Mouse (Mus musculus): ENCODE data around the gene Prkg1. TPM values are rescaled to one million over a fixed set of nuclear protein-coding genes. Genes with fewer than 3 reads are reported as not detected.

Prkg1 gene
- polyA plus RNA-seq, 1 experiment from 2014 or later: 16.8 TPM

- H3K27me3 ChIP-seq: no peaks in the 10 kb centered on the region
- 87% methylated on average over 2 of the region's 2 CpGs for WGBS
- no peak for ATAC-seq (ENCODE audit: insufficient number of reproducible peaks, insufficient read depth, low FRiP score, low TSS enrichment)
Measured at GRCm38 (mm10) chr19:31505041-31505440, 259.8 kb downstream of the Prkg1 start.

GRCm38 (mm10) chr19:31497386-31497785 is 267.4 kb downstream of the Prkg1 start:
- H3K27me3 ChIP-seq: no peaks in the 10 kb centered on the region
- 90% methylated on average over 4 of the region's 4 CpGs for WGBS

More at GRCm38 (mm10) chr19:31505041-31505440, 259.8 kb downstream of the Prkg1 start:
- no peaks in the 10 kb centered on the region for H3K36me3 ChIP-seq
- no peak overlapping the region for H3K27ac ChIP-seq
- H3K9ac ChIP-seq: no peak overlapping the region
- H3K4me3 ChIP-seq: no peak overlapping the region
- peaks cover 12% of the 10 kb centered on the region; the same call in 1 of the 2 replicates for H3K4me1 ChIP-seq
- H3K9me3 ChIP-seq: no peaks in the 10 kb centered on the region
- H3K4me2 ChIP-seq (replicated peaks): no peak overlapping the region

GRCm38 (mm10) chr19:31489606-31490005 is 275.2 kb downstream of the Prkg1 start:
- H3K9ac ChIP-seq: no peak overlapping the region
- no peak overlapping the region for H3K4me3 ChIP-seq
- no peak overlapping the region for H3K27ac ChIP-seq
- H3K4me1 ChIP-seq: no peaks in the 10 kb centered on the region
- 69% methylated on average over 4 of the region's 4 CpGs for WGBS
- ATAC-seq (ENCODE audit: insufficient number of reproducible peaks, insufficient read depth, low FRiP score, low TSS enrichment): no peak
- H3K27me3 ChIP-seq: no peaks in the 10 kb centered on the region
- no peak overlapping the region for H3K4me2 ChIP-seq (replicated peaks)
- H3K36me3 ChIP-seq: no peaks in the 10 kb centered on the region
- H3K9me3 ChIP-seq: no peaks in the 10 kb centered on the region

More at GRCm38 (mm10) chr19:31497386-31497785, 267.4 kb downstream of the Prkg1 start:
- Histone ChIP-seq H3K9me3 (no peaks in the 10 kb centered on the region), H3K4me2 (replicated peaks) (no peak overlapping the region), H3K4me1 (no peaks in the 10 kb centered on the region), H3K27ac (no peak overlapping the region), H3K4me3 (no peak overlapping the region), H3K36me3 (no peaks in the 10 kb centered on the region), H3K9ac (no peak overlapping the region)
- no peak for ATAC-seq (ENCODE audit: insufficient number of reproducible peaks, insufficient read depth, low FRiP score, low TSS enrichment)

GRCm38 (mm10) chr19:31471766-31472165 is 293.1 kb downstream of the Prkg1 start:
- 16% methylated on average over 1 of the region's 1 CpGs for WGBS
- H3K4me1 ChIP-seq: no peaks in the 10 kb centered on the region
- no peak; the same call in 1 of the 2 replicates for ATAC-seq (ENCODE audit: insufficient number of reproducible peaks, insufficient read depth, low FRiP score, low TSS enrichment)

DNA sequence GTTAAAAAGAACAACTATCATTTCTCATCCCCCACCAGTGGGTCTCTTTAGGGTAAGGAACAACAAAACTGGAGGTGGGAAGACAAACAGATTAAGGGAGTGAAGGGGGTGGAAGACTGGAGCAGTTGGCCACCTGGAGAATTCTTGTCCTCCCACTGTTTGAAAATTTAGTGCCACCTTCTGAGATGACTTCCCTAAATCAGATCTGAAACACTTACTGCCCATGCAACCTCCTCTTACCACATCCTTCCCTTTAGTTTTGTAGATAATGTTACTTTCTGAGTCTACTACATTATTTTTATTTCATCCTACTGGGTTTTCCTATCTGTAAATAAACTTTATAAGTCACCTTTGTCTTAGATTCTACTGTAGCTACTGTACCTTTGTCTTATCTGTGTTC is 304.6 kb downstream of the Prkg1 start:
- no peak overlapping the region for H3K27ac ChIP-seq
- no peak overlapping the region for H3K4me2 ChIP-seq (replicated peaks)
- H3K36me3 ChIP-seq: no peaks in the 10 kb centered on the region
- H3K4me3 ChIP-seq: no peak overlapping the region
- no peak for ATAC-seq (ENCODE audit: insufficient number of reproducible peaks, insufficient read depth, low FRiP score, low TSS enrichment)
- no peaks in the 10 kb centered on the region for H3K9me3 ChIP-seq
- no peaks in the 10 kb centered on the region for H3K27me3 ChIP-seq
- H3K9ac ChIP-seq: no peak overlapping the region
- no peaks in the 10 kb centered on the region for H3K4me1 ChIP-seq

More at GRCm38 (mm10) chr19:31471766-31472165, 293.1 kb downstream of the Prkg1 start:
- no peak overlapping the region for H3K4me3 ChIP-seq
- H3K4me2 ChIP-seq (replicated peaks): no peak overlapping the region
- no peak overlapping the region for H3K27ac ChIP-seq
- H3K9me3 ChIP-seq: no peaks in the 10 kb centered on the region
- no peaks in the 10 kb centered on the region for H3K36me3 ChIP-seq
- H3K27me3 ChIP-seq: no peaks in the 10 kb centered on the region
- no peak overlapping the region for H3K9ac ChIP-seq

- no peak overlapping the region for H3K4me2 ChIP-seq (replicated peaks)
- H3K9me3 ChIP-seq: no peaks in the 10 kb centered on the region
- no peaks in the 10 kb centered on the region for H3K4me1 ChIP-seq
- H3K27me3 ChIP-seq: no peaks in the 10 kb centered on the region
- no peak overlapping the region for H3K27ac ChIP-seq
- H3K4me3 ChIP-seq: no peak overlapping the region
- H3K36me3 ChIP-seq: no peaks in the 10 kb centered on the region
- WGBS: 47% methylated on average over 1 of the region's 1 CpGs
- H3K9ac ChIP-seq: no peak overlapping the region
- no peak for ATAC-seq (ENCODE audit: insufficient number of reproducible peaks, insufficient read depth, low FRiP score, low TSS enrichment)
Measured at GRCm38 (mm10) chr19:31444101-31444500, 320.7 kb downstream of the Prkg1 start.

GRCm38 (mm10) chr19:31442311-31442710 is 322.5 kb downstream of the Prkg1 start:
- Histone ChIP-seq H3K4me3 (no peak overlapping the region), H3K4me2 (replicated peaks) (no peak overlapping the region), H3K9ac (no peak overlapping the region), H3K9me3 (no peaks in the 10 kb centered on the region), H3K36me3 (no peaks in the 10 kb centered on the region), H3K27ac (no peak overlapping the region), H3K4me1 (no peaks in the 10 kb centered on the region), H3K27me3 (no peaks in the 10 kb centered on the region)
- WGBS: 75% methylated on average over 3 of the region's 3 CpGs
- ATAC-seq (ENCODE audit: insufficient number of reproducible peaks, insufficient read depth, low FRiP score, low TSS enrichment): no peak

DNA sequence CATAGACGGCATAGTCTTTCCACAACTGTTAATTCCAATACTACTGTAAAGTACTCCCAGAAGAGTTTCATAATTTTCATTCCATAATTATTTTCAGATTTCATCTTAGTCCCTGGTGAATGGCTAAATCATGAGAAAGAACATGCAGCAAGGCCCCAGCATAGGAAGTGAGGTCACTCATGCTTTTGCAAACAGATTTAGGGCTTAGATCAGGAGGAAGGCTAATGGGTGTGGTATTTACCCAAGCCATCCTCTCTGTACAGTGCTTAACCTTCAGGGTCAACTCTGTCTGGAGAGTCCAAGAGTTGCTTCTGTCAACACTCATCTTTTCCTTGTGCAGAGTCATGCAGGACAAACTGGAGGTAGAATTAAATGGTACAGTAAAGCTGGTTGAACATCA is 331.4 kb downstream of the Prkg1 start:
- no peaks in the 10 kb centered on the region for H3K27me3 ChIP-seq
- H3K9me3 ChIP-seq: no peaks in the 10 kb centered on the region
- H3K4me1 ChIP-seq: no peaks in the 10 kb centered on the region
- H3K4me2 ChIP-seq (replicated peaks): no peak overlapping the region
- H3K27ac ChIP-seq: no peak overlapping the region
- H3K9ac ChIP-seq: no peak overlapping the region
- H3K4me3 ChIP-seq: no peak overlapping the region
- no peak for ATAC-seq (ENCODE audit: insufficient number of reproducible peaks, insufficient read depth, low FRiP score, low TSS enrichment)
- H3K36me3 ChIP-seq: no peaks in the 10 kb centered on the region
- 56% methylated on average over 1 of the region's 1 CpGs for WGBS

DNA sequence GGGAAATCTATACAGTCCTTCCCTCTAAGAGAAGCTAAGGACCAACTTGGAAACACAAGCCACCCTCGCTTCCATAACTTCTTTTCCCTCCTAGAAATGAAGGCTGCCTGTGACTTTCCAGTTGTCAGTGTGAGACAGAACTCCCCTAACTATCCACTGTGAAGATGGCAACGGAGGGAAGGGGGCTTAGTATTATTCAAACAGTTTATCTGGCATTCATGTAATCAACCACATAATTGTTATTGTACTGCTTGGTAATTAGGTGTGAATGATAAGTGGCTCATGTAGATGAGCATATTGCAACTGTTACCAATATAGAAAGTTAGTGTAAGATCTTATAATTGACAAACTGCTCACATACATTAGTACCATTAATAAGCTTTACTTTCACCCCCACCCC is 333.4 kb downstream of the Prkg1 start:
- Histone ChIP-seq H3K4me3 (no peak overlapping the region), H3K27ac (no peak overlapping the region), H3K4me1 (no peaks in the 10 kb centered on the region), H3K9ac (no peak overlapping the region), H3K27me3 (no peaks in the 10 kb centered on the region), H3K9me3 (no peaks in the 10 kb centered on the region), H3K4me2 (replicated peaks) (no peak overlapping the region), H3K36me3 (no peaks in the 10 kb centered on the region)
- 71% methylated on average over 2 of the region's 2 CpGs for WGBS
- no peak for ATAC-seq (ENCODE audit: insufficient number of reproducible peaks, insufficient read depth, low FRiP score, low TSS enrichment)

GRCm38 (mm10) chr19:31426142-31426541 is 338.7 kb downstream of the Prkg1 start:
- Histone ChIP-seq H3K9me3 (no peaks in the 10 kb centered on the region), H3K27ac (no peak overlapping the region), H3K4me3 (no peak overlapping the region), H3K27me3 (no peaks in the 10 kb centered on the region), H3K9ac (no peak overlapping the region), H3K36me3 (no peaks in the 10 kb centered on the region), H3K4me1 (peaks cover 9% of the 10 kb centered on the region; the same call in 1 of the 2 replicates), H3K4me2 (replicated peaks) (no peak overlapping the region)
- 71% methylated on average over 5 of the region's 5 CpGs for WGBS
- no peak for ATAC-seq (ENCODE audit: insufficient number of reproducible peaks, insufficient read depth, low FRiP score, low TSS enrichment)

GRCm38 (mm10) chr19:31425199-31425598 is 339.6 kb downstream of the Prkg1 start:
- no peaks in the 10 kb centered on the region for H3K9me3 ChIP-seq
- no peaks in the 10 kb centered on the region for H3K27me3 ChIP-seq
- H3K36me3 ChIP-seq: no peaks in the 10 kb centered on the region
- 0 out of 2 replicates have a peak, but pooled peaks have one; percentile 41 for ATAC-seq (ENCODE audit: insufficient number of reproducible peaks, insufficient read depth, low FRiP score, low TSS enrichment)
- H3K9ac ChIP-seq: no peak overlapping the region
- H3K4me3 ChIP-seq: no peak overlapping the region
- H3K4me1 ChIP-seq: peaks cover 9% of the 10 kb centered on the region; the same call in 1 of the 2 replicates
- no peak overlapping the region for H3K4me2 ChIP-seq (replicated peaks)
- WGBS: 56% methylated on average over 9 of the region's 9 CpGs
- H3K27ac ChIP-seq: peak overlapping the region; percentile 50

DNA sequence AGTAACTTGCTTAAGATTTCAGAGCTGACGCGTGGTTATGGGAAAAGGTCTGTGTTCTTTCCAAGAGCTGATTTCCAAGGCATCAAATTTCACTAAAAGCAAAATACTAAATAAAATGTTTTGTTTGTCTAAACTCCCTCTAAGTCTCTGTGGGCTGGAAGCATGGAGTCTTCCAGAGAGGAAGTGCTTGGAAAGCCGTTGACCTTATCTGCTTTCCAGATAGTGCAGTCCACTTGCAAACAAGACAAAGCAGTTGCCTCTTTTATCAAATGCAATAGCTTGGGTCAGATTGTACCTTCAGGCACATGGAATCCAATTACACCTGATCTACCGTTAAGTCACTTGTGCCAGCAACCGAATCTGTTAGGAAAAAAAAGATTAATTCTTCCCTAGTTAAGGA is 340.5 kb downstream of the Prkg1 start:
- no peak overlapping the region for H3K9ac ChIP-seq

GRCm38 (mm10) chr19:31413571-31413970 is 351.3 kb downstream of the Prkg1 start:
- ATAC-seq (ENCODE audit: insufficient number of reproducible peaks, insufficient read depth, low FRiP score, low TSS enrichment): no peak
- no peak overlapping the region for H3K27ac ChIP-seq
- no peaks in the 10 kb centered on the region for H3K9me3 ChIP-seq
- H3K9ac ChIP-seq: no peak overlapping the region
- no peak overlapping the region for H3K4me3 ChIP-seq
- no peaks in the 10 kb centered on the region for H3K4me1 ChIP-seq
- H3K27me3 ChIP-seq: no peaks in the 10 kb centered on the region
- 76% methylated on average over 7 of the region's 7 CpGs for WGBS
- no peaks in the 10 kb centered on the region for H3K36me3 ChIP-seq
- H3K4me2 ChIP-seq (replicated peaks): no peak overlapping the region

More for the DNA sequence above, 340.5 kb downstream of the Prkg1 start:
- Histone ChIP-seq H3K9me3 (no peaks in the 10 kb centered on the region), H3K27me3 (no peaks in the 10 kb centered on the region), H3K4me2 (replicated peaks) (no peak overlapping the region), H3K4me3 (no peak overlapping the region), H3K36me3 (no peaks in the 10 kb centered on the region), H3K27ac (no peak overlapping the region), H3K4me1 (peaks cover 9% of the 10 kb centered on the region; the same call in 1 of the 2 replicates)
- WGBS: 47% methylated on average over 5 of the region's 5 CpGs
- ATAC-seq (ENCODE audit: insufficient number of reproducible peaks, insufficient read depth, low FRiP score, low TSS enrichment): no peak

Data from embryonic facial prominence, embryonic 12.5 days (tissue).